Mouse (Mus musculus): ENCODE data around the gene Clasp2.
"Not testable (repeated sequence)": the region's sequence is repeated elsewhere in the genome, so short reads cannot be mapped to it uniquely, and the experiment has no call there.

Clasp2 gene

DNA sequence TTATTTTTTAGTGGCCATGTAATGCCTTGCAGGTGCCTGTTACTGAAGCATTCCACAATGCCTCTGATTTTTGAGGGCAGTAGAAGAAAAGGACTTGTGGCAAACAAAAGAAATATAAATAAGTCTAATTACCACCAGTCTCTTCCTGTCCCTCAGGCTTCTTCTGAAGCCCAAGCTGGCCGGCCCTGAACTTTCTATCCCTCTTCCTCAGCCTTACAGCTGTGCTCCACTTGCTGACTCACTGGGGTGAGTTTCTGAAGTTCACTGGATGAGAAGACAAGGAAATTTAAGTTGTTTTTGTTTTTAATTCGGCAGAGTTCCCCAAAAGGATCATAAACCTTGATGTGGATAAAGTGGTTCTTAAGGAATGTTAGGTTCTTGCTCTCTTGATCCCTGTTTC is 74.6 kb downstream of the Clasp2 start:
- DNase-seq (ENCODE audit: low spot score): no peak

DNA sequence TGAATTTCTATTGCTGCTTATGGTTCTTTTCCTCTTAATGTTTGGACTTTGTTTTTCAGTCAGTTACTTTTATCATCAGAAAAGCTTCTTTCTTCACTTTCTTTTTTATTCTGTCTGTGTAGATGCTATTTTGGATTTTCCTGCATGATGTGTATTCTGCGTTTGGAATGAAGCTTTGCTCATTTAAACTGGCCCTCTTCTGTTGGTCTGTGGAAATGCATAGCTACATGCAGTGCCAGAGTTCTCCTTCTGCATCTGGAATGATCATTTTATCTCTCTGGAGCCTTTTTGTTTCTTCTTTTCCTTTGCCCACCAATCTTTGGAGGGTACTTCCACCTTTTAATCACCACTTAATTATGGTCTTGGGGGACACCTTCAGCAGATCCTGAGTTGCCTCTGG is 80.9 kb downstream of the Clasp2 start:
- DNase-seq (ENCODE audit: low spot score): no peak

GRCm38 (mm10) chr9:113828719-113829118 is 87.4 kb downstream of the Clasp2 start:
- no peak for DNase-seq (ENCODE audit: low spot score)

DNA sequence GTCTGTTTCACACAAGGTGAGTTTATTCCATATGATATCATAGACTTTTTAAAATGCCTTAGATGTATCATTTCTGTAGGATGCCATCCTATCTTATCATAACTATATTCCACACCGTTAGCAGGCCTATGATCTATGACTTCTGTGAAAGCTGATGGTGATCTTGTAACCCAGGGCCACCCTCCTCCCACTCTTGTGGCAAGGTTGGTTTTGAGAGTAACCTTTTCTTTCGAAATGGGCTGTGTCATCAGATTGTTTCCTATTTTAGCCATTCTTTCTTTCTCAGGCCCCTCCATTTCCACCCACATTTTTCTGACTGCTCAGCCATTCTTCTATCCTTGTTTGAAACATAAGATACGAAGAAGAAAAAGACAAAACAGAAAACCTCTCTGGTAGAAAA is 88.9 kb downstream of the Clasp2 start:
- no peak for DNase-seq (ENCODE audit: low spot score)

GRCm38 (mm10) chr9:113833481-113833880 is 92.2 kb downstream of the Clasp2 start:
- DNase-seq (ENCODE audit: low spot score): no peak

DNA sequence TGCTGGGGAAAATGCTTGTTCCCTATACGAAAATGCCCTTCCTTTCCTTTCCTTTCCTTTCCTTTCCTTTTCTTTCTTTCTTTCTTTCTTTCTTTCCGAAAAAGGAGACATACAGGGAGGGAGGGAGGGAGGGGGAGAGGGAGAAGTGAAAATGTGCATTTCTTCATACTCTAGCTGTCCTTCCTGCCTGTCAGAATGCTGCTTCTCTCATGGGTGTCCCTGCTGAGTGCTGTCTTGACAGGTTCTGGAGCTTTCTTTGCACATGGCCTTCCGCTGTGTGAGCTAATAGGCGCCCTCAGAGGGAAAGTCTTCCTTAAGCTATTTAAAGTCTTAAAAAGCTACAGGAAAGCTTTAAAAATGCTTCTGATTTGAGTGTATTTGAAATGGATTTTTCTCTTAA is 95.7 kb downstream of the Clasp2 start:
- DNase-seq (ENCODE audit: low spot score): no peak

DNA sequence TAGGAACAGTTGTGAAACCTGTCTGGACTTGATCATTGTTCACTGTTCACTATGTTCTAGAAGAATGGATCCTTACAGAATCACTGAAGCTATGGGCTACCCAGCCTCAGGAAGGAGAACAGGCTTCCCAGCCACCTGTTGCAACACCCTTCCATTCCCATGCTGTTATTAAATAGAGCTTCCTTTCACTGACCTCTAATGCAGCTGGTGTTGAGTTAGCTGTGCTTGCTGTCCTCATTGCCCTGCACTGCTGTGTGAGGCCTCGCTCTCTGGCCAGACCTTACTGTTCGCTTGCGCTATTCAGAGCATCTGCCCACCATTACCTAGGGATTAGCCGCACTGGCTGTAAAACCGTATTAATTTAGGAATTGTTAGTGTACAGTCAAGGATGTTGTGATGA is 96.2 kb downstream of the Clasp2 start:
- DNase-seq (ENCODE audit: low spot score): no peak

- DNase-seq (ENCODE audit: low spot score): no peak
Measured at GRCm38 (mm10) chr9:113844029-113844428, 102.8 kb downstream of the Clasp2 start.

- no peak for DNase-seq (ENCODE audit: low spot score)
Measured at GRCm38 (mm10) chr9:113855441-113855840, 114.2 kb downstream of the Clasp2 start.

DNA sequence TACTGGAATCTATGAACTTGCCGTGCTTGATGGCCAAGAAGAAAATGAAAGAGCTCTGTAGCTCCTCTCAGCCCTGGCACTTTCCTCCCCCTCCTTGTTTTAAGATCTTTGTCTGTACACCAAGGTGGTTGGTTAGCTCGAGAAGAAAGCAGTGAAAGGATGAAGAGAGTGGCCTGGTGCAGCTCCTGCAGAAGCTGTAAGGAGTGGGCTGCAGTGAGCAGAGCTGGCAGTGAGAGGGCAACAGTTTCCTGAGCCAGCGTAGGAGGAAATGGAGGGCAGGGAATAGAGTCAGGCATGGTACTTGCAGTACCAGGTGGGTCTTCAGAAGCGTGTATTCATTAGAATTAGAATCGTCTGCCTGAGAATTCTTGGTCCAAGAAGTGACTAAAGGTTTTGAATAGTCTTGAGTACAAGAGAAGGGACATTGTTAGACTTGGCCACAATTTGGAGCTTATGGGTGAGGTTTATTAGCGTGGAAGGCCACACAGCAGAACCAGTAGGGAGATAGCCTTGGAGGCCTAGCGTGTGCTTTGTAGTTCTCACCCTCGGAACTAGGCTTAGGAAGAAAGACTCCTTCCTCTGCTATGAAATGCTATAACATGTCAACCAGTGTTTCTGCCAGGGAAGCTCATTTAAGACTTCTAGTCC is 116.1 kb downstream of the Clasp2 start:
- no peak for DNase-seq (ENCODE audit: low spot score)

DNA sequence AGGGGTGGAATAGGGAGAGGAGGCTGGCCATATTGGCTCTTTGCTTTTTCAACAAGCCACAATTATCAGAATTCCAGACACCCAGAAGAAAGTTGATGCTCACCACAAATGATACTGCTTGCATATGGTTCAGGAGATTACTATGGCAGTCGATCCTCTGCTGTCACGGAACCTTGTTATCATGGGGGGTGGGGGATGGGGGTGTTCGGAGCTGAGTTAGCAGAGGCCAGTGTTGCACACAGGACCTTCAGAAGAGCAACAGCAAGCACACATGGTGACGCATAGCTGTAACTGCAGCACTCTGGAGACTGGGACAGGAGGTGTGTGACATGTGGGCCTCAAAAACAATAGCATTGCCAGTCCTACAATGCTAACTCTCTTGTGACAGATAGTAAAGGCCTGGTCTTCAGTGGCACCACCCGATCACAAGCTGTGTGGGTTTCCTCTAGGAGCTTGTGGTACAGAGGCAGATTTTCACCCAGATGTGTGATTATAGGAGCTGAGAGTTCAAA is 116.7 kb downstream of the Clasp2 start:
- DNase-seq (ENCODE audit: low spot score): no peak

DNA sequence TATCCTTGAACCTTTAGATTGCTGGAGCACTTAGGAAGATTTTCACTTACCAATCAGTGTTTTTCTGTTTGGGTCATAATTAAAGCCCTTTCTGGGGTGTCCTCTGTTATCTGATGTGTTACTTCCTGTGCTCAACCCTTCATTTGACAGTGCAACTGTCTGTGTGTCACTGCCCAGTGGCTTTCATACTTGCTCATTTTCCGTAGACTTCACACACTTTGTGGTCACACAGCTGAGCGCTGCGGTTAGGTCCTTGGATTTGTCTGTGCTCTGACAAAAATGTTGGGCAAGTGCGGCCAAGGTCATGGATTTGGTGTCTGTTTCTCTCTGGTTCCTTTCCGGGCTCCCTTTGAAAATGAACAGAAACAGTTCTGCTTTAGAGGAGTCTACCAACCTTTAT is 118.1 kb downstream of the Clasp2 start:
- DNase-seq (ENCODE audit: low spot score): no peak

DNA sequence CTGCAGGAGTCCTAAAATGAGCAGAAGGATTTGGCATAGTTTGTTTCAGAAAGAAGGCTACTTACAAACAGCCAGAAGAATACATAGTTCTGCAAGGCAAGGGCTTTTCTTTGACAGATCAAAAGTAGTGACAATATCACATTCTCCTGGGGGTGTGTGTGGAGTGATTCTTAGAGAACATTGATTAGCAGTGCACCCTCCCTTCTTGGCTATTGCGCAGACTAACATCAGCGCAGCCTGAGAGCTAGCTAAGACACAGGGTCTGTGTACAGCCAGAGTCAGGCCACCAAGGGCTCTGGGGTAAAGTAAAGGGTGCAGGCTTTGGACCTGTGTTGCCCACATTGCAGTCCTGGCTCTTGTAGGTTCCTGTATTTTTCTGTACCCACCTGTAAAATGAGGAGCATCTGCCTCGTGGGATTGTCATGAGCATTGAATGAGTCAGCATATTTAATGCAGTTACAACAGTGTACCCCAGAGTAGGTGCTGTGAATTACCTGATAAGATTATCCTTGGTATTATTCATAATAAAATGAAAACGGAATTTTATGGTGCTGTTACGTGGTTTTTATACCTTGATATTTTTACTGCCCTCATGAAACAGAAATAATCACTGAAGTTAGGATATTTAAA is 122.2 kb downstream of the Clasp2 start:
- DNase-seq (ENCODE audit: low spot score): no peak

- no peak for DNase-seq (ENCODE audit: low spot score)
Measured at GRCm38 (mm10) chr9:113867951-113868350, 126.7 kb downstream of the Clasp2 start.

DNA sequence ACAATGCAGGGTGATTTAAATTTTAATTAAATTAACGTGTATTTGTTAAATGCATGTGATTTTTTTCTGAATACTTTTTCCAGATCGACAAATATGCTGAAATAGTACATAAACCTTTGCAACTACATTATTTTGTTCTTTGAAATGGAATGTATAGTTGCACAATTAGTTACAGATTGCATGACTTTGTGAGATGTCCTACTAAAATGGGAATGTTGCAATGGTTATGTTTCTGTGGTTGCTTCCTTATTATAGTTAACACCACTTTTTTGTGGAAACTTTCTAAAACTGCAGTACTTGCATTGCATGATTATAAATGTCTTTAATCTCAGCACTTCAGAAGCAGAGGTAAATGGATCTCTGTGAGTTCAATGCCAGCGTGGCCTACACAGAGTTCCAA is 153.6 kb downstream of the Clasp2 start:
- no peak for DNase-seq (ENCODE audit: low spot score)

- no peak for DNase-seq (ENCODE audit: low spot score)
Measured at GRCm38 (mm10) chr9:113903136-113903535, 161.9 kb downstream of the Clasp2 start.

GRCm38 (mm10) chr9:113904315-113904714 is 163.0 kb downstream of the Clasp2 start:
- not testable (repeated sequence) for DNase-seq (ENCODE audit: low spot score)

- DNase-seq (ENCODE audit: low spot score): no peak
Measured at GRCm38 (mm10) chr9:113915789-113916188, 174.5 kb downstream of the Clasp2 start.

- DNase-seq (ENCODE audit: low spot score): no peak
Measured at GRCm38 (mm10) chr9:113922677-113923076, 181.4 kb downstream of the Clasp2 start.

DNA sequence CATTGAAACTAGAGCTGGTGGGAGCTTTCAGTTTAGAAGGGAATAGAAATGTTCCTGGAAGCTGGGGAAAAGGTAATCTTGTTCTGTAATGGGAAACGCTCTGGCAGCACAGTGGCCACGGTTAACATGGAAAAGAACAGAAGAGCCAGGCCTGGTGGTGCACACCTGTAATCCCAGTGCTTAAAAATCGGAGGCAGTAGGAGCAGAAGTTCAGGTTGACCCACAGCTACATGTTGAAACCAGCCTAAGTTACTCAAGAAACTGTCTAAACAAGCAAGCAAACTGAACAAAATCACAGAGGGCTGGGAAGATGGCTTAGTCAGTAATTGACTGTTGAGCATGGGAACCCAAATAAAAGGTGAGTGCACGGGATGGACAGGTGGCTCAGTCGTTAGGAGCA is 183.6 kb downstream of the Clasp2 start:
- no peak for DNase-seq (ENCODE audit: low spot score)

- DNase-seq (ENCODE audit: low spot score): no peak
Measured at GRCm38 (mm10) chr9:113928591-113928990, 187.3 kb downstream of the Clasp2 start.

DNA sequence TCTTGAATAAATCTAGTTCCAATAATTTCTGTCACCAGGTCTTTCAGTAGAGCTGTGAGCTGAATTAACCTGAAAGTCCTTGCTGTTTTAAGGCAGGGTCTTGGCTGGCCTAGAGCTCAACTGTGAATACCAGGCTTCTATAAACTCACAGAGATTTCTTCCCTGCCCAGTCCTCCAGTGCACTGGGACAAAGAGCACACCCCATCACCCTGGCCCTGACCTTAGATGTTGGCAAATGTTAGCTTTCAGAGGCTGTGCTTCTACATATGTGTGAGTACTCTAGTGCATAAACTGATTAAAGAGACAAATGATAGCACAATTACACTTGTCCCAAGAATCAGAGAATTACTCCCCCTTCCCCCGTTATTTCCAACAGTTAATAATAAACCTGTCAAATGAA is 188.4 kb downstream of the Clasp2 start:
- DNase-seq (ENCODE audit: low spot score): no peak

- DNase-seq (ENCODE audit: low spot score): peak; percentile 97
Measured at GRCm38 (mm10) chr9:113930534-113931374, 189.5 kb downstream of the Clasp2 start, which contains the start of gene Ubp1. Gene Ubp1 (plus strand): TSS chr9:113930934.
